Mouse (Mus musculus) ES-Bruce4 (cell line): ENCODE measurements at regions not wholly inside any gene's neighbourhood (a gene's known extent, or its start where the extent isn't known, plus 50 kb on each side); places are given as distances from the start of the nearest gene placed in this dataset.

Experiments used
- CTCF ChIP-seq: IDR thresholded peaks from one replicate; pipeline ENCODE4 v1.8.1; 2011; ENCODE audit warnings: low read depth, low read length
- EP300 ChIP-seq: IDR thresholded peaks from 2 replicates; pipeline ENCODE4 v1.6.1; 2011; ENCODE audit warnings: low read depth, low read length; ENCODE audit not compliant: insufficient read depth
- POLR2A ChIP-seq: IDR thresholded peaks from one replicate; pipeline ENCODE4 v1.8.1; 2011; ENCODE audit warnings: low read length; ENCODE audit not compliant: insufficient read depth

DNA sequence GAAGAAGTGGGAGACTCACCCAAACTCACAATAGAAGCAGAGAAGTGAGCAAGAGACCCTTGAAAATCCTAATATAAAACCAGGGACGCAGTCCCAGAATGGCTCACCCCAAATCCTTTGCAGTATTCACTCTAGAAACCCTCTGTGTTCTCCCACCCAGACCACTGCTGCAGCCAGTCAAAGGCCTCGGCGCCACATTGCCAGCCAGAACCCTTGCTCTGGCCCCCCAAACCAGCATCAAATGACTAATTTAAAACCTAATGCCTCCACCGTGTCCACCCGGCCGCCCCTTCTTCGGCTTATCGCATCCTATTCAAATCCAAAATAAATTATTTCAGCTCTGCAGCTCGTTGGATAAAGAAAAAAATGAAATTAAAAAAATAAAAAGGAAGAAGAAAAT is 570.4 kb downstream of the Cdk5rap2 start:
- TF ChIP-seq CTCF (no peak), POLR2A (no peak), EP300 (no peak)
